Mouse (Mus musculus) ES-E14 (cell line): ENCODE results near the gene Gdap1l1.

Experiments used
- ZC3H11A ChIP-seq: IDR thresholded peaks from 2 replicates; pipeline ENCODE4 v1.6.1; 2012; ENCODE audit warnings: low read depth, mild to moderate bottlenecking, inconsistent platforms, low read length, borderline replicate concordance
- ZNF384 ChIP-seq: IDR thresholded peaks from 2 replicates; pipeline ENCODE4 v1.6.1; 2012; ENCODE audit warnings: low read depth, low read length, inconsistent platforms

DNA sequence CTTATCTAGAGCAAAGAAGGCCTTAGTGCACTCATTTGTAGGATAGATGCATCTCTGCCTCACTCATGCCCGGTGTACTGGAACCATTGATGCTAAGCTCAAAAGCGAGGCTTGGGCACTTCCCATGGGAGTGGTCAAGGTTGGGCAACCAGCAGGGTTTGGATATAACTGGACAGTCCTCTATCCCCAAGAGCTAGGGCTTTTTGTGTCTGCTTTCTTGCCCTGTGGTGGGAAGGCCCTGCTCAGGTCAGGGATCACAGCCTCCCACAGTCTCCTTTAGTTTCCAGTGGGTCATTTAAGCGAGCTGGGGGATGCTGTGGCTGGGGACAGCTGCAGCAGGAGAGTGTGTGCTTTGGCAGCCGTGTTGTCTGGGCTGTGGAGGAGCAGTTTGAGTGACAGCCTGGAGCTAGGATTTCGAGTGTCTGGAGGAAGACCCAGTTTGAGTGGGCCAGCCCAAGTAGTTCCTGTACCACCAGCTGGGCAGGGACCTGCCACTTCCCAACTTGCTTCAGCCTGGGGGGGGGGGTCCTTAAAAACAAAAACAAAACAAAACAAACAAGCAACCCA lies 51.5 kb downstream of the Gdap1l1 start:
- TF ChIP-seq ZNF384 (no peak), ZC3H11A (no peak)
